Mouse (Mus musculus) ovary, adult 10 weeks (tissue): ENCODE results near the gene Gls. TPM values are rescaled to one million over a fixed set of nuclear protein-coding genes. Genes with fewer than 3 reads are reported as not detected.

Experiments used
- polyA plus RNA-seq: library from polyadenylated mRNA; stranded (reverse); fragments of 350-450 nt; fragmentation: Illumina TruSeq; extraction: RNeasy Lipid Tissue Mini Kit (QIAGEN cat#74804); gene quantifications from one replicate; pipeline ENCODE4 v1.2.3, GENCODE M21; 2014

Gls gene
- polyA plus RNA-seq, result 699 TPM

DNA sequence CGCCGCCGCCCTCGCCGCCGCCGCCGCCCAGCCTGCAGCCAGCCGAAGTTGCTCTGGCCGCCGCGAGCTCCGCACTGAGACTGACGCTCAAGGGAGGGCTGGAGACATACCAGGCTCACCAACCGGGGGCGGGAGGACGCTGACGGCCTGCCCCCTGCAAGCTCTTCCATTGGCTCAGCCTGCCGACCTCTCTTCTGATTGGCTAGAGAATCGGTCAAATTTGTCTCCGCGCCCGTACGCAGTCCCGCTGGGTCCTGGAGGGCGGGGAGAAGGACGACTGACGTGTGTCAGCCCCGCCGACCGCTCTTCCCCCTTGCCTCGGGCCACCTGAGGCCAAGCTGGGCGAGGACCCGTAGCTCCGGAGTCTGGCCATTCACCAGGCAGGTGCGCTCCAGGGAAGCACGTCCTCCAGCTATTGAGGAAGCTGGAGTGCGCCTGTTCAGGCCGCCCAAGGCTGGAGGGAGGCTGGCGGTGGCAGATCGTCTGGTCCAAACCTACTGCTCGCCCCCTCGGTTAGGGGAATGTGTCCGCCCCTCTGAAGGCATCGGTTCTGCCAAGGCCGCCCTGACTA, at the start of gene Gls:
Gls (minus strand) TSS at position 90 of the 571 bp plus-strand sequence.

DNA sequence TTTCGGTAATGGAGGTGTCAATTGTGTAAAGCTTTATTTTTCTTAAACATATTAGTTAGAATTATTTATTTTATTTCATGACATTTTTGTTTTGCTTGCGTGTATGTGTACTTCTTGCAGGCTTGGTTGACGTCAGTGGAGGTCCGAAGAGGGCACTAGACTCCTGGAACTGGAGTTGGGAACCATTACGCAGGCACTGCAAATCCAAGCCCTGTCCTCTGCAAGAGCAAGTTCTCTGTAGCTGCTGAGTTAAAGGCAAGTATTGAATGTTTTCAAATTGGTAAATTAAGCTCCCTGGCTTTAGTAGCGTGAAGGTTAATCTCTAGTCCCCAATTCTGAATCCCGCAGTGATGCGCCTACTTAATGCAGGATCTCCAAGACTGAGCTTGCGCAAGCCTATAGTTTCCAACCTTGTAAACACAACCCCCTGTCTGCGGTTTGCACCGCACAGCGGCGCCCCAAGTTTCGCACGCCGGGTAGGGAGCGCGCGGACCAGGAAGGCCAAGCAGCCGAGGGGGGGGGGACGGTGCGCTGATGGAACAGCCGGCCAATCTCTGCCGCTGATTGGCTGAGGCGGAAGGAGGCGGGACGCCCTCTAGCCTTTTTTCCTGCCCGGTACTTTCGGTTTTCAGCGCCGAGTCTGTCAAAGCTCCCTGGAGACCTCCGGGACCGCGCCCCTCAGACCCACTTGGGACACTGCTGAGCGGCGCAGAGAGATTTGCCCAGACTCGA, 114.0 kb downstream of the Gls start, which contains the start of gene Stat1:
Stat1 (plus strand) TSS at position 581 of the 732 bp plus-strand sequence.

Other genes with a start within 250 kb of the Gls start
- gene Stat4, start 246.1 kb downstream of the Gls start, polyA plus RNA-seq, result 3.0 TPM
- gene Stat1, start 113.8 kb downstream of the Gls start, polyA plus RNA-seq, result 114 TPM